11 mouse cellular contexts compared by ENCODE assay signal in genomic region chr2:173595374-173595781, GRCm38 (mm10). TPM values are rescaled to one million over a fixed set of nuclear protein-coding genes. Genes with fewer than 3 reads are reported as not detected.
DNase-seq lines count a peak whose midpoint lies in the region; ATAC-seq and TF ChIP-seq lines count a peak whose summit lies in the region.
"Had no signal": no experiment of that assay in that cellular context is flagged by ENCODE, and none has a peak within 500 bp of the region (broad histone marks: within the 10 kb centered on the region; RNA-seq: fewer than 3 reads in every experiment).

No protein-coding gene starts in this region.

- H3K4me3 ChIP-seq in liver, postnatal 0 days (ENCODE audit: low read depth, low read length) = no peak overlapping the region
- no peak overlapping the region for H3K4me3 ChIP-seq in bone marrow, adult 2 months (replicated peaks; ENCODE audit: control insufficient read depth, low read depth, low read length)
- H3K4me3 ChIP-seq in stomach, postnatal 0 days (ENCODE audit: low read depth, low read length) = no peak overlapping the region

- H3K36me3 ChIP-seq in liver, postnatal 0 days (replicated peaks; ENCODE audit: insufficient read depth, low read length) = peaks cover 2% of the 10 kb centered on the region; the same call in 1 of the 2 replicates
- H3K36me3 ChIP-seq in stomach, postnatal 0 days (ENCODE audit: control insufficient read depth, insufficient read depth, low read length) = no peaks in the 10 kb centered on the region; the same call in 1 of the 2 replicates

- H3K27ac ChIP-seq in liver, postnatal 0 days (ENCODE audit: low read depth) = no peak overlapping the region
- no peak overlapping the region for H3K27ac ChIP-seq in bone marrow, adult 2 months (ENCODE audit: control insufficient read depth, insufficient read depth, low read depth, low read length, poor library complexity)
- no peak overlapping the region for H3K27ac ChIP-seq in stomach, postnatal 0 days (replicated peaks)

- no peak for ATAC-seq in liver, postnatal 0 days
- ATAC-seq in stomach, postnatal 0 days (ENCODE audit: low FRiP score, low TSS enrichment) = no peak

- no peak for TF ChIP-seq EP300 in liver, postnatal 0 days (IDR thresholded peaks at IDR 0.05; ENCODE audit: low read depth)
- TF ChIP-seq EP300 in stomach, postnatal 0 days (optimal IDR thresholded peaks at IDR 0.05) = no peak

- H3K9me3 ChIP-seq in liver, postnatal 0 days (ENCODE audit: low read length) = no peaks in the 10 kb centered on the region
- no peaks in the 10 kb centered on the region for H3K9me3 ChIP-seq in stomach, postnatal 0 days (ENCODE audit: control insufficient read depth, low read length)

- DNase-seq in cerebellum, postnatal 10 days = peak; percentile 24 to 31
- DNase-seq in cerebellum, adult 11 months = no peak
- no peak for DNase-seq in liver, postnatal 0 days
- DNase-seq in liver = no peak
- no peak for DNase-seq in stomach, postnatal 0 days (ENCODE audit: low spot score)
- DNase-seq in spleen, postnatal 4 days (ENCODE audit: low spot score in 2 of 2) = no peak
- no peak for DNase-seq in cerebellum, adult 9-10 months
- DNase-seq: cerebellum, postnatal 25 days had no signal

- TF ChIP-seq CTCF in liver, postnatal 0 days (IDR thresholded peaks at IDR 0.05; ENCODE audit: low read depth) = peak; percentile 43
- peak; percentile 25; the same call in 1 of the 2 replicates for TF ChIP-seq CTCF in bone marrow, adult 2 months (IDR thresholded peaks at IDR 0.05; ENCODE audit: control insufficient read depth, insufficient read depth, low read length)
- TF ChIP-seq CTCF in stomach, postnatal 0 days (IDR thresholded peaks at IDR 0.05; ENCODE audit: low read depth) = peak; percentile 60

- H3K4me2 ChIP-seq in liver, postnatal 0 days (ENCODE audit: low read depth, low read length) = no peak overlapping the region
- no peak overlapping the region for H3K4me2 ChIP-seq in stomach, postnatal 0 days (replicated peaks; ENCODE audit: low read depth)
- H3K4me2 ChIP-seq: heart, embryonic 11.5 days had no signal

- WGBS in liver, postnatal 0 days (ENCODE audit: insufficient replicate concordance) = 74% methylated on average over 10 of the region's 10 CpGs
- WGBS in bone marrow, adult 2 months = 82% methylated on average over 10 of the region's 10 CpGs
- WGBS in stomach, postnatal 0 days = 64% methylated on average over 10 of the region's 10 CpGs

- no peak overlapping the region for H3K9ac ChIP-seq in liver, postnatal 0 days (replicated peaks)
- H3K9ac ChIP-seq in stomach, postnatal 0 days (ENCODE audit: low read length) = no peak overlapping the region

- TF ChIP-seq POLR2A in bone marrow, adult 2 months (IDR thresholded peaks at IDR 0.05; ENCODE audit: borderline replicate concordance, control insufficient read depth, low read depth, low read length) = no peak

- peaks cover 3% of the 10 kb centered on the region; the same call in 1 of the 2 replicates for H3K4me1 ChIP-seq in liver, postnatal 0 days (ENCODE audit: insufficient read depth)
- H3K4me1 ChIP-seq in bone marrow, adult 2 months (ENCODE audit: control insufficient read depth, insufficient read depth, low read length) = no peaks in the 10 kb centered on the region
- H3K4me1 ChIP-seq in stomach, postnatal 0 days (replicated peaks; ENCODE audit: control insufficient read depth, insufficient read depth) = no peaks in the 10 kb centered on the region

- H3K27me3 ChIP-seq in liver, postnatal 0 days (ENCODE audit: insufficient read depth, low read length) = no peaks in the 10 kb centered on the region
- no peaks in the 10 kb centered on the region for H3K27me3 ChIP-seq in stomach, postnatal 0 days (ENCODE audit: control insufficient read depth, insufficient read depth, low read length)

RNA-seq across cellular contexts. Expression of gene Ankrd60, which starts 17.2 kb away (rescaled TPM):
- polyA plus RNA-seq in liver, postnatal 0 days (2015; fragmentation: Nextera tagmentation; extraction: Ambion mirVana) = not detected in 2 replicates
- polyA plus RNA-seq in bone marrow, adult 2 months (2011; ENCODE audit: insufficient read depth, insufficient read length, low replicate concordance, missing spikeins) = not detected in 2 replicates
- not detected in 2 replicates for polyA plus RNA-seq in stomach, postnatal 0 days (2015; fragmentation: Nextera tagmentation; extraction: Ambion mirVana)
- polyA plus RNA-seq: heart, embryonic 11.5 days; neural tube, embryonic 11.5 days had no signal

Comparison
In these comparisons a context has a peak if more than half of its experiments do, and no peak if none do; other contexts are left out.
1. DNase-seq: peak in cerebellum, postnatal 10 days (2 of 2); none in cerebellum, adult 11 months (single experiment), liver, postnatal 0 days (single experiment), liver (single experiment), stomach, postnatal 0 days (single experiment), spleen, postnatal 4 days (0 of 2) and cerebellum, adult 9-10 months (single experiment).
2. Peak in every context shown above with its lines, with median percentiles within 50 percentile points of each other: CTCF ChIP-seq.